Mouse (Mus musculus): ENCODE results near the gene Urm1. TPM values are rescaled to one million over a fixed set of nuclear protein-coding genes. Genes with fewer than 3 reads are reported as not detected.

Urm1 gene
- total and polyA plus RNA-seq, 3 experiments, result 15.2 to 43.5 (median 19.9) TPM

DNA sequence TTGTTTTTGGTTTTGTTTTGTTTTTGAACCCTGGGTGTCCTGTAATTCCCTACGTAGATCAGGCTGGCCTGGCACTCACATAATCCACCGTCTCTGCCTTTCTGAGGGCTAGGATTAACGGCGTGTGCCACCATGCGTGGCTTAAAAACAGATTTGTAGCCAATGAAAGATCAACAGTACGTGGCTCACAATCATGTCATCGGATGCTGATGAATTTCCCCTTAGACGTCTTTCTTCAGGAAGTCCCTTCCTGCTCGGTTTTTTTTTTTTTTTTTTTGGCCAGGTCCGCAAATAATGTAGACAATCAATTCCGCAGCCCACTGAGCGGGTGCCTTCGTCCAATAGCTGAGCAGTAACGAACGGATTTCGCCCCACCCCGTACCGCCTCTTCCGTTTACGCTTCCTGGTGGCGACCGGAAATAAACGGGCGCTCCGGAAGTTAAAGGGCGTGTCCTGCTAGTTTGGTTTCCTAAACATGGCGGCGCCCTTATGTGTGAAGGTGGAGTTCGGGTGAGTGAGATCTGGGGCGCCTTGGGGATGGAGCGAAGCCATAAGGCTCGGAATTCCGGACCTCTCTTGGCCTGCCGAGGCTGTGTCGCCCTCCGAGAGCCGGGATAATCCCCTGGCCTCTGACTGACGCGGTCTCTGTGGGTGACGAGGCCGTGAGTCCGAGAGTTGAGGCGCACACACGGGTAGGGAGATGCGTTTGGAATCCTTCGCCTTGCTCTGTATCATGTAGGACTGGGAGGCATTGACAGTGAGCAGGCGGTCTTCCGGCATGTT lies 7.2 kb downstream of the Urm1 start:
- Histone ChIP-seq H3K27me3 (ENCODE audit: insufficient read depth, low read length) (no peaks in the 10 kb centered on the region), H3K9me3 (replicated peaks) (no peaks in the 10 kb centered on the region), H3K36me3 (replicated peaks) (peaks cover 41% of the 10 kb centered on the region), H3K4me3 (ENCODE audit: low read depth, low read length) (peak overlapping the region; percentile 96), H3K4me1 (ENCODE audit: insufficient read depth, low read depth, low read length) (peaks cover 32% of the 10 kb centered on the region)
- DNase-seq (ENCODE audit: low spot score) (peak; percentile 92), ATAC-seq (ENCODE audit: extremely low read depth, insufficient number of reproducible peaks, low FRiP score, poor library complexity, severe bottlenecking) (peak; percentile 99)
- TF ChIP-seq GATA2 (IDR thresholded peaks at IDR 0.05; ENCODE audit: borderline replicate concordance, low read depth, low read length) (no peak), GATA1 (IDR thresholded peaks at IDR 0.05; ENCODE audit: borderline replicate concordance, low read length) (no peak), TAL1 (conservative IDR thresholded peaks at IDR 0.05; ENCODE audit: low read depth, low read length) (no peak), POLR2AphosphoS5 (IDR thresholded peaks at IDR 0.05; ENCODE audit: insufficient replicate concordance, low read depth, low read length) (no peak), CTCF (IDR thresholded peaks at IDR 0.05; ENCODE audit: low read depth, low read length) (no peak)

DNA sequence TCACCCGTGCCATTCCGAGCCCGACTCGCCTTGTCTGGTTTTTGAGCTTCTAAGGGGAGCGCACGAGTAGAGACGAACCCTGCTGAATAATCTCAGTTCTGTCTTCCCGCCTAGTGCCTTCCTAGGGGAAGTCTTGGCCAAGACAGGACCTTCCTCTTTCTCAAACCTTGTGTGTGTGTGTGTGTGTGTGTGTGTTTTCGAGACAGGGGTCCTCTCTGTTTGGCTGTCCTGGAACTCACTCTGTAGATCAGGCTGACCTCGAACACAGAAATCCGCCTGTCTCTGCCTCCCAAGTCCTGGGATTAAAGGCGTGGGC lies 7.8 kb downstream of the Urm1 start:
- Histone ChIP-seq H3K27me3 (ENCODE audit: insufficient read depth, low read length) (no peaks in the 10 kb centered on the region), H3K9me3 (replicated peaks) (no peaks in the 10 kb centered on the region), H3K36me3 (replicated peaks) (peaks cover 45% of the 10 kb centered on the region), H3K4me1 (ENCODE audit: insufficient read depth, low read depth, low read length) (peaks cover 32% of the 10 kb centered on the region), H3K4me3 (ENCODE audit: low read depth, low read length) (peak overlapping the region; percentile 96)
- no peak for DNase-seq (ENCODE audit: low spot score)
- ATAC-seq (ENCODE audit: extremely low read depth, insufficient number of reproducible peaks, low FRiP score, poor library complexity, severe bottlenecking), result no peak
- TF ChIP-seq TAL1 (conservative IDR thresholded peaks at IDR 0.05; ENCODE audit: low read depth, low read length) (no peak), GATA2 (IDR thresholded peaks at IDR 0.05; ENCODE audit: borderline replicate concordance, low read depth, low read length) (no peak), CTCF (IDR thresholded peaks at IDR 0.05; ENCODE audit: low read depth, low read length) (no peak), GATA1 (IDR thresholded peaks at IDR 0.05; ENCODE audit: borderline replicate concordance, low read length) (no peak), POLR2AphosphoS5 (IDR thresholded peaks at IDR 0.05; ENCODE audit: insufficient replicate concordance, low read depth, low read length) (no peak)

GRCm38 (mm10) chr2:29831106-29831505 lies 11.2 kb downstream of the Urm1 start:
- peaks cover 73% of the 10 kb centered on the region for H3K36me3 ChIP-seq (replicated peaks)
- H3K4me1 ChIP-seq (ENCODE audit: insufficient read depth, low read depth, low read length), result peaks cover 25% of the 10 kb centered on the region
- no peaks in the 10 kb centered on the region for H3K9me3 ChIP-seq (replicated peaks)
- ATAC-seq (ENCODE audit: extremely low read depth, insufficient number of reproducible peaks, low FRiP score, poor library complexity, severe bottlenecking) (no peak), DNase-seq (ENCODE audit: low spot score) (no peak)
- TF ChIP-seq GATA2 (IDR thresholded peaks at IDR 0.05; ENCODE audit: borderline replicate concordance, low read depth, low read length) (no peak), POLR2AphosphoS5 (IDR thresholded peaks at IDR 0.05; ENCODE audit: insufficient replicate concordance, low read depth, low read length) (no peak), CTCF (IDR thresholded peaks at IDR 0.05; ENCODE audit: low read depth, low read length) (no peak), TAL1 (conservative IDR thresholded peaks at IDR 0.05; ENCODE audit: low read depth, low read length) (no peak), GATA1 (IDR thresholded peaks at IDR 0.05; ENCODE audit: borderline replicate concordance, low read length) (no peak)
- H3K4me3 ChIP-seq (ENCODE audit: low read depth, low read length), result no peak overlapping the region
- H3K27me3 ChIP-seq (ENCODE audit: insufficient read depth, low read length), result no peaks in the 10 kb centered on the region

DNA sequence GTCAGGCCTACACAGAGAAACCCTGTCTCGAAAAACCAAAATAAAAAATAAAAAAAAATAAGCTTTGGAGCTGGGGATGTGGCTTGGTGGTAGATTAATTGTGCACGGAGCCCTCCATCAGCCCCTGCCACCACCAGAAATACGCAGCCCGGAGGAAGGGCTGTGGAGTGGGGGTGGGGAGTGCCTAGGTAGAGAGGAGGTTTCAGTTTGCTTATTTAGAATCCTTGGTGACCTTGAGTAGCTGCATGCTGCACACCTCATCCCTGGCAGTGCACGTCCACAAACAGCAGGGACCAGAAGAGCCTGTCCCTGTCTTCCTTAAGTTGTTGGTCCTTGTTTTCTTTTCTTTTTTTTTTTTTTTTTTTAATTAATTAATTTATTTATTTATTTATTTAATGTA lies 13.9 kb downstream of the Urm1 start:
- DNase-seq (ENCODE audit: low spot score), result no peak
- H3K27me3 ChIP-seq (ENCODE audit: insufficient read depth, low read length), result no peaks in the 10 kb centered on the region
- peaks cover 14% of the 10 kb centered on the region for H3K4me1 ChIP-seq (ENCODE audit: insufficient read depth, low read depth, low read length)
- H3K9me3 ChIP-seq (replicated peaks), result no peaks in the 10 kb centered on the region
- TF ChIP-seq POLR2AphosphoS5 (IDR thresholded peaks at IDR 0.05; ENCODE audit: insufficient replicate concordance, low read depth, low read length), result no peak
- TF ChIP-seq TAL1 (conservative IDR thresholded peaks at IDR 0.05; ENCODE audit: low read depth, low read length), result no peak
- TF ChIP-seq CTCF (IDR thresholded peaks at IDR 0.05; ENCODE audit: low read depth, low read length), result no peak
- no peak for TF ChIP-seq GATA1 (IDR thresholded peaks at IDR 0.05; ENCODE audit: borderline replicate concordance, low read length)
- no peak for TF ChIP-seq GATA2 (IDR thresholded peaks at IDR 0.05; ENCODE audit: borderline replicate concordance, low read depth, low read length)
- H3K36me3 ChIP-seq (replicated peaks), result peaks cover 93% of the 10 kb centered on the region
- no peak for ATAC-seq (ENCODE audit: extremely low read depth, insufficient number of reproducible peaks, low FRiP score, poor library complexity, severe bottlenecking)
- no peak overlapping the region for H3K4me3 ChIP-seq (ENCODE audit: low read depth, low read length)

- no peak for DNase-seq (ENCODE audit: low spot score)
- Histone ChIP-seq H3K4me3 (ENCODE audit: low read depth, low read length) (no peak overlapping the region), H3K36me3 (replicated peaks) (peaks cover 95% of the 10 kb centered on the region), H3K27me3 (ENCODE audit: insufficient read depth, low read length) (no peaks in the 10 kb centered on the region), H3K4me1 (ENCODE audit: insufficient read depth, low read depth, low read length) (peaks cover 10% of the 10 kb centered on the region), H3K9me3 (replicated peaks) (no peaks in the 10 kb centered on the region)
- no peak for ATAC-seq (ENCODE audit: extremely low read depth, insufficient number of reproducible peaks, low FRiP score, poor library complexity, severe bottlenecking)
- no peak for TF ChIP-seq POLR2AphosphoS5 (IDR thresholded peaks at IDR 0.05; ENCODE audit: insufficient replicate concordance, low read depth, low read length)
- no peak for TF ChIP-seq CTCF (IDR thresholded peaks at IDR 0.05; ENCODE audit: low read depth, low read length)
- TF ChIP-seq TAL1 (conservative IDR thresholded peaks at IDR 0.05; ENCODE audit: low read depth, low read length), result no peak
- no peak for TF ChIP-seq GATA2 (IDR thresholded peaks at IDR 0.05; ENCODE audit: borderline replicate concordance, low read depth, low read length)
- TF ChIP-seq GATA1 (IDR thresholded peaks at IDR 0.05; ENCODE audit: borderline replicate concordance, low read length), result no peak
These were observed 15.6 kb downstream of the Urm1 start for GRCm38 (mm10) chr2:29835391-29835899.

GRCm38 (mm10) chr2:29839460-29839859 lies 19.6 kb downstream of the Urm1 start:
- TF ChIP-seq POLR2AphosphoS5 (IDR thresholded peaks at IDR 0.05; ENCODE audit: insufficient replicate concordance, low read depth, low read length) (no peak), GATA2 (IDR thresholded peaks at IDR 0.05; ENCODE audit: borderline replicate concordance, low read depth, low read length) (no peak), GATA1 (IDR thresholded peaks at IDR 0.05; ENCODE audit: borderline replicate concordance, low read length) (no peak), TAL1 (conservative IDR thresholded peaks at IDR 0.05; ENCODE audit: low read depth, low read length) (no peak), CTCF (IDR thresholded peaks at IDR 0.05; ENCODE audit: low read depth, low read length) (no peak)

More at GRCm38 (mm10) chr2:29839460-29839859, 19.6 kb downstream of the Urm1 start:
- H3K27me3 ChIP-seq (ENCODE audit: insufficient read depth, low read length), result no peaks in the 10 kb centered on the region
- no peak for DNase-seq (ENCODE audit: low spot score)
- H3K4me1 ChIP-seq (ENCODE audit: insufficient read depth, low read depth, low read length), result 0 out of 2 replicates have a peak, but pooled peaks cover 2% of the 10 kb centered on the region
- ATAC-seq (ENCODE audit: extremely low read depth, insufficient number of reproducible peaks, low FRiP score, poor library complexity, severe bottlenecking), result no peak
- H3K36me3 ChIP-seq (replicated peaks), result peaks cover 99% of the 10 kb centered on the region
- H3K9me3 ChIP-seq (replicated peaks), result no peaks in the 10 kb centered on the region
- no peak overlapping the region for H3K4me3 ChIP-seq (ENCODE audit: low read depth, low read length)
